Mouse (Mus musculus) regulatory T cell (primary cell): ENCODE results near the gene Cldn3.
"Not testable (repeated sequence)": the region's sequence is repeated elsewhere in the genome, so short reads cannot be mapped to it uniquely, and the experiment has no call there.

Source experiments
- in situ Hi-C: fragments of 300-600 bp; cut with MboI, MseI; formaldehyde crosslinking; loops from one replicate; pipeline ENCODE4 v1.15.1; 2025; ENCODE audit warnings: high pct_unique_total_duplicates

The Cldn3 gene

DNA sequence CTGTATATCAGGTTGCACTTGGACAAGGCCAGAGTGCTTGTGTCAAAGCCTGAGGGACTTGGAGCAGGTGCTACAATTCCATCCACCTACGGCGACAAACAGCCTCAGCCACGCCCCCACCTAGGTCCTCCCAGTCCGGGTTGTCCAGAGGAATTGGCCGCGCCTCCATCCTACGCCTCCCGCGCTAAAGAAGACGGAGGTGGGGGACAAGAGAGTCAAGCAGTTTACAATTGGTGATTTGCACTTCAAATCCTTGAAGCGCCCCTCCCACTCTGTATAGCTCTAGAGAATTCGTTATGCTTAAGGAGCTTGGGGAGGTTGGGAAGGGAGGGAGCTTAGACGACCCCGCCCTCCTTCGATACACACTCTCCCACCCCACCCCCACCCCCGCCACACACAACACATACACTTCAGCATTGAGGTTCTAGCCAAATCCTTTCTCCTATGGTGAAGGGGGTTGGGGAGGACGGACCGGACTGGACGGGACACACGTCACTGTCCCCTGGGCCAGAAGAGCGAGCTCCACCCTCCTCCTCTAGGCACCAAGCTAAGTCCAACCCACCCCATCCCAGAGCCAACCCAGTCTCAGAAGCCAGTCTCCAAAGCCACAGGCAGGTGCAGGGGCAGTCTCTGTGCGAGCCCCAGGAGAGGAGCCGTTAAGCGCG, at the start of gene Cldn3:
TSS of gene Cldn3 (plus strand) at position 582 of the 665 bp plus-strand sequence.
- in situ Hi-C loops: no loop called here

DNA sequence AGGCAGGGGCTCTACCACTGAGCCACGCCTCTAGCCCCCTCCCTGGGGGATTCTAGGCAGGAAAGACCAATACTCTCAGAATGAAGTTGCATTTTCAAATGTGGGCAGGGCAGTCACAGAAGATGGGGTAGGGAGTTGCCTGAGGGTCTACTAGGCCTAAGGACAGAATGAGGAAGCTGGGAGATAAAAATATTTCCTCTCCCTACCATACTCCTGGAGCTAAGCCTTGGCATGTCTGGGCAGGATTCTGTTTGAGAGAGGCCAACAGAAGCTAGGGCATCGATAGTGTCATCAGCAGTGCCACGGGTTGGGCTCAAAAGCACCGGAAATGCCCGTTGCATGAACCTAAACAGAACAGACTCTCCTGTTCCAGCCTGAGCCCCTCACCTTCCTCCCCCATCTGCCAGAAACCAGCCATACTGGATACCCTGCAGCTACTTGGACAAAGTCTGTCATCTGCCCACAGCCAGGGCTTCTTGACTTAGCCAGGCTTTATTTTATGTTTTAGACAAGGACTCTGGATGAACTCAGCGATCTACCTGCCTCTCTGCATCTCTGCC, 49.3 kb upstream of the Cldn3 start:
- in situ Hi-C loops: no loop called here

DNA sequence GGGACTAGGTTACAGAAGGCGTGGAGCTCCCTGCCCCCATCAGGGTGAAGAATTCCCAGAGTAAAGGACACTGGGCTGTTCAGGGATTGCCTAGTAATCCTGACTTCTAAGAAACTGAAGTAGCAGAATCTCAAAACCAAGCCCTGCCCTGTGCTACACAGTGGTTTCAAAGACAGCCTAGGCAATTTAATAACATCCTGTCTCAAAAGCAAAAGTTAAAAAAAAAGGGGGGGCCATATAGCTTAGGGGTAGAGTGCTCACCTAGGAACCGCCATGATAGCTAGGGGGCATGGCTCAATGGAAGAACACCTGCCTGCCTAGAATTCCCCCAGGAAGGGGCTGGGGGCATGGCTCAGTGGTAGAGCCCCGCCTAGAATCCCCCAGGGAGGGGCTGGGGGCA, 46.9 kb upstream of the Cldn3 start:
- in situ Hi-C loops: no loop called here

DNA sequence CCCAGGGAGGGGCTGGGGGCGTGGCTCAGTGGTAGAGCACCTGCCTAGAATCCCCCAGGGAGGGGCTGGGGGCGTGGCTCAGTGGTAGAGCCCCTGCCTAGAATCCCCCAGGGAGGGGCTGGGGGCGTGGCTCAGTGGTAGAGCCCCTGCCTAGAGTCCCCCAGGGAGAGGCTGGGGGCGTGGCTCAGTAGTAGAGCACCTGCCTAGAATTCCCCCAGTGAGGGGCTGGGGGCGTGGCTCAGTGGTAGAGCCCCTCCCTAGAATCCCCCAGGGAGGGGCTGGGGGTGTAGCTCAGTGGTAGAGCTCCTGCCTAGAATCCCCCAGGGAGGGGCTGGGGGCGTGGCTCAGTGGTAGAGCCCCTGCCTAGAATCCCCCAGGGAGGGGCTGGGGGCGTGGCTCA, 46.5 kb upstream of the Cldn3 start:
- in situ Hi-C loops: not testable (repeated sequence)

DNA sequence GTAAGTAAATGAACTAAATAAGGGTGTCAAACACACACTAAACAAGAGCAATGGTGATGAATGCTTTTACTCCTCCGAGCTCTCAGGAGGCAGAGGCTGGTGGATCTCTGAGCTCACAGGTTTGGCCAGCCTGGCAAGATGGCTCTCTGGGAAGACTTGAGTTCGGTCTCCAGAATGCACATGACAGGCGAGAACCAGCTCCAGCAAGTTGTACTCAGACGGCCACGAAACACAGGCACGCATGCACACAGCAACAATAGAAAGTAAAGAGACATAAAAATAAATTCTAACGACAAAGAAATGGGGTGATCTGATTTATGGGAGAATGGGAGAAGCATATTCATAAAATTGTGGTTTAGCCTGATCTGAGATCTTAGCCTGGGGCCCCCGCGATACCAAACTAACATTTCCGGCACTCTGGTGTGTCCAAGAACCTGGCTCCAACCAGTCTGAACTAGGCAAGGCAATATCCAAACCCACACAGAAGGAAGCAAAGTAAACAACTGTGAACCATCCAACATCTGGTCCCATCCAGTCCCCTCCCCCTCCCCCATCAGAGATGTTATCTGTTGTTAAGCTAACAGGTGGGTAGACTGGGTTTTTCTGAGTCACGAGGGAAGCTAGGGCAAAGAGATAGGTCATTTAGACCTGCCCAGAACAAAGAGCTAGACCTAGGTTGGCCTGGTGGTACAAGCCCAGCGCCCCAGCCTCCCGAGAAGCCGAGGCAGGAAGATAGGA, 44.4 kb upstream of the Cldn3 start:
- in situ Hi-C loops: no loop called here

DNA sequence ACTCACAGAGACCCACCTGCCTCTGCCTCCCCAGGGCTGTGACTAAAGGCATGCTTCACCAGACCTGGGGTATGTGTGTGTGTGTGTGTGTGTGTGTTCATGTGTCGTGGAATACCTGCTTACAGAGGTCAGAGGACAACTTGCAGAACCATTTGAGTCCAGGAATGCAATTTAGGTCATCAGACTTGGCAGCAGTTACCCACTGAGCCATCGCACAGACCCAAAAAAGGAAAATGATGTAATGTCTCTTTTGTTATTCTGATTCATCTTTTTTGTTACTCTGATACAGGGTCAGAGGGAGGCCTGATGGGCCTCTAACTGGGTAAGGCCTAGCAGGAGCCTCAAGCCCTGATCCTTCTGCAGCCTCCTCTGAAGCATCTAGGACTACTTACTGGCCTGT, 43.3 kb upstream of the Cldn3 start:
- in situ Hi-C loops: no loop called here

DNA sequence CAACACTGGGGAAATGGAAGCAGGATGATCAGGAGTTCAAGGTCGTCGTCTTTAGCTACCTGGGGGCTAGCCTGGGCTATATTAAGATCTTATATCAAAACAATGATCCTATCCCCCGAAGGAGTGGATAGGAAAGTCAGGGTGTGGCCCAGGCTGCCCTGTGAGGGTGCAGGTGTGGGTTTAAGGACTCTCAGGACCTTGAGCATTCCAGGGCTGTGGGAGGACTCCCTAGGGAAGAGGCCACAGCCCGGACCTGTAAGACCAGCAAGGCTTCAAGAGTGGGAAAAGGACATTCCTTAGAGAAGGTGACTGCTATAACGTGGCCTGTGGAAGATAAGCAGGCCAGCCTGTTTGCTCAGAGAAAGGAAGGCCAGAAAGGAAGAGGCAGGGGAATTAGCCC, 41.8 kb upstream of the Cldn3 start:
- in situ Hi-C loops: no loop called here

DNA sequence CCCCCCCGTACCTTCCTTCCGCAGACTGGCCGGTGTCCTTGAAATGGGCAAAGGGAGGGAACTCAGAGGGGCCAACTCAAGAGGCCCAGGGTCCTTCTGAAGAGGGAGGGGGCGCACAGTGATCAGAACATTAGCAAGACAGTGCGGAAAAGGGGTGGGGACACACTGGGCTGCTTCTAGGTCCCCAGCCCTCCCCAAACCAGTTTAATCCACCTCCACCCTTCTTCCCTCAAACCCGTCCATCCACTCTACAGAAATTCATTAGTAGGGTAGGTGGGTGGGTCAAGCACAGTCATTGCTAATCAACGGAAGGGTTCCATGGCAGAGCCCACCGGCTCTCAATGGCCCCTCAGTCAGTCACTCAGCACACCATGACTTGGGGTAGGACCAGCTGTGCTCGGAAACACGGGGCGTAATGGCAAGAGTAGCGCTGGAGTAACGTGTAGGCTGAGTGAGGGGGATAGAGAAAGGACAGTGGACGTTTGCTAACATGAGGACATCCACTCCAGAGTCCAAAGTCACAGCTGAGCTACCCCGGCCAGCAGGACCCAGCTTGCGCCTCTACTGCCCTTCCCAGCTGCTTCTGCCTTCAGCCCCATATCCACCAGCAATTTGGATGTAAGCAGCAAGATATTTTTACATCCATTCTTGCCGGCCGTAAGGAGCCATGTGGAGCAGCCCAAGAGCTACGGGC, 40.6 kb upstream of the Cldn3 start:
- in situ Hi-C loops: no loop called here

DNA sequence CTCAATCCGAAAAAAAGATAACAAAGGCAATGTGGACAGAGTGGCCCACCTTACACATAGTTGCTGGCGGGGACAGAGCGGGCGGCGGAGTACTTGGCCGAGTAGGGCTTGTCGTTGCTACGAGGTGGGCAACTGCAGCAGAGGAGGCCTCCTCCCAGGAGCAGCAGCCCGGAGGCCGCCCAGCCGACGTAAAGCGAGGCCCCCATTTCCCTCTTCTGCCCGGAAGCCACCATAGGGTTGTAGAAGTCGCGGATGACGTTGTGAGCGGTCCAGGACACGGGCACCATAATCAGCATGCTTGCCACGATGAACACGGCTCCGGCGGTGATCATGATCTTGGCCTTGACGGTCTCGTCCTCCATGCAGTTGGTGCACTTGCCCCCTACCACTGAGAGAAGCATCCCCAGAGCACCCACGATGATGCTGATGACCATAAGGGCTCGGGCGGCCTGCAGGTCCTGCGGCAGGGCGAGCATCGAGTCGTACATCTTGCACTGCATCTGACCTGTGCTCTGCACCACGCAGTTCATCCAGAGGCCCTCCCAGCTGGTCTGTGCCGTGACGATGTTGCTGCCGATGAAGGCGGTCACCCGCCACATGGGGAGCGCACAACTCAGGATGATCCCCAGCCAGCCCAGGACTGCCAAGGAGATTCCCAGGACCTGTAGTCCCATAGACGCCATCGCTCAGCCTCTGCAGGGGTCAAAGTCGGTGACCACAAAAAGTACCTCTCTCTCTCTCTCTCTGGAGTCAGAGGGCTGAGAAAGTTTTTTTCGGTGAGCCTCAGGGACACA, 39.8 kb upstream of the Cldn3 start:
- in situ Hi-C loops: no loop called here

DNA sequence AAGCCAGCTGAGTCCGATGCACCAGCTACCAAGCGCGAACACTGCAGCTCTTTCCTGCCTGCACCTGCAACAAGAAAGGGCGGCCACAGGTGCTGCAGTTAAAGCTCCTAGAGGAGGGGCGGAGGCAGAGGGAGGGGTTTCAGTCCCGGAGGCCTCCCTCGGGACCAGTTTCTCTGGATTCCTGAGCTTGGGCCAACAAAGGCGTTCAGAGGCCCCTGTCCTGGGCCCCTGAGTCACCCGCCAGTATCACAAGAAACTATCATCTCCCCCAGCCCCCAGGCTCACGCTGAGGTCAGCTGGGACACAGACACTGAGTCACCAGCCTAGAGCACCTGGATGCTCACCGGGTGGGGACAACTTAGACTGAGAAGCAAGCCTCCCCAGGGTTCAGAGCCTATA, 39.2 kb upstream of the Cldn3 start, which contains the start of gene Cldn4:
TSS of gene Cldn4 (minus strand) at position 78 of the 399 bp plus-strand sequence.
- in situ Hi-C loops: no loop called here

DNA sequence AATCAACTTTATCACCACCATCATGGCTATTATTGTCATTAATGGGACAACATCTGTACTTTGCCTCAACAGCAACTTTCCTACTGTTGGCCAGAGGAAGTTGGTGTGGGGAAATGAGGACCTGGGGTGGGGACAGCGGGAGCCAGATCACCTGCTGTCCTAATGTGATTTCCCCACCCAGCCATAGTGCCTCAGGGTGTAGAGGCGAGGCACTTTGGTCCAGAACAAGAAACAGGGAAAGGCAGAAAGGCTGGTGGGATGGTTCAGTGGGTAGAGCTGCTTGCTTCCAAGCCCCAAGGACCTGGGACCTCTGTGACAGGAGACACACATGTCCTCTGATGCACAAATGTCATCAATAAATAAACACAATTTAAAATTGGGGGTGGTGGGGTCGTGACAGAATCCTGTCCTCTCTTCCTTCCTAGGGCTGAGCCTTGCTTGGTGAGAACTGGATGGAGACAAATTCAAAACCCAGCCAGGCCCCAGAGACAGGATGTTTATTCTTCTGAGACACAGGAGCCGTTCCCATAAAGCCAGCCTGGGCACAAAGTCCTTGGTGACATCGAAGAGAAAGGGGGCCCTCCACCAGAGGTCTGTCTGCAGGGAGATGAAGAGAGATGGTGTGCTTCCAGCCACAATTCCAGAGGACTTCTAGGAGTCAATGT, 38.5 kb upstream of the Cldn3 start:
- in situ Hi-C loops: no loop called here

DNA sequence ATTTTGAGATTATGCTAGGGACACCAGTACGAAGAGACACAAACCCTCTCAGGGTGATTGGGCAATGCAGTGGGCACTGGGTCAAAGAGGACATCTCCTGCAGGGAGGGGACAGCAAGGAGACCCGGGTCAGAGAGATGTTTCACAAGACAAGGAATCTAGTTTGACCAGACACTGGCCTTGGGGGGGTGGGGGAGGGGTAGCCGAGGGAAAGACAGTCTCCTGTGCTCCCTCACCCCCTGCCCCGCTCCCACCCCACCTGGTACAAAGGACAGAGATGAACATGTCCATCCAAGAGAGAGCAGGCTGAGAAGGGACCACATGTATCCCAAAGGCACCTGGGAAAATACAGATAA, 38.0 kb upstream of the Cldn3 start:
- in situ Hi-C loops: no loop called here

DNA sequence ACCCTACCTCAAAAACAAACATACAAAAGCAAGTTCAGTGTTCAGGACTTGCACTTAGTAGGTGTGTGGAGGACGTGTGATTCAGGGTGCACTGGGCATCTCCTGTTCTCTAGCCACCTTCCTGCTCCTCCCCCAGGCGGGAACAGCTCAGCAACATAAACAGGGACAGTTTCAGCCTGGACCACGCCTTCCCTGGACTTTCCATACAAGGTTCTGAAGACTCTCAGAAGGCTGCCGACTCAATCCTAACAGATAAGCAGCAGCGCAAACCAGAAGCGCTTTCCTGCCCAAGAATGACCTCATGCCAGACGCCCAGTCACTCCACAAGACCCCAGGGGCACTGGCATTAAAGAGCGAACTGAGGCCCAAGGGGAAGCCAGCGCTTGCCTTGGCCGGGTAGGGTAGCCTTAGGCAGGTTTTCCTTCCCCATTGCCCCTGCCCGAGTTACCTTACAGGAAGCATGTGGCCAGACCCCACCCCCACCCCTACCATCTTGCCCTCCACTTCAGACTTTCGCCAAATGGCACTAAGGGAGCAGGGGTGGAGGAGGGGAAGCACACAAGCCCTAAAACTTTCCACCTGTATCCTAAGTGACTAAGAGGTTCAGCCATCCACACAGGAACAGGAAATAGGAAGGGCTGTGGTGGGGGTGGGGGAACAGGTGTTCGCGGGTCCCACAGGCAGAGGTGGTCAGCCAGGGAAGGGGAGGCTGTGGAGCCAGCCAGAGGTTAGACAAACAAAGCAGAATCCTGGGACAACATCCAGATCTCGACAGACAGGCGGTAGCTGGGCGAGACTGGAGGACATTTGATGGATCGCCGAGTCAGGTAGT, 34.7 kb upstream of the Cldn3 start:
- in situ Hi-C loops: no loop called here

DNA sequence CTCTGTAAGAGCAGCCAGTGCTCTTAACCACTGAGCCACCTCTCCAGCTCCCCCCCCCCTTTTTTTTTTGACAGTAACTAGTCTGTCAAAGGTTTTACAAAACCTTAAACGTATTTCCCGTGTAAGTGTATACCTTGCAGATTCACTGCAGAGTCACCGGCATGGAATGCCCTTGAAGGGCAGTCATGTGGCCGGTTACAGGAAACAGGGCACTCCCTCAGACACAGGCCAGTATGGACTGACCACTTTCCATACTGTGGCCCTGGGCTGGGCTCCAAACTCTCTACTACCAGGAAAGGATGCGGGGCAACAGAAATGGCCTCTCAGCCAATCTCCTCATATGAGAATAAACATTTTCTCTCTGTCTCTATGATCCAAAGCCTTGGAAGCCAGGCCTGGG, 30.5 kb upstream of the Cldn3 start:
- in situ Hi-C loops: no loop called here

DNA sequence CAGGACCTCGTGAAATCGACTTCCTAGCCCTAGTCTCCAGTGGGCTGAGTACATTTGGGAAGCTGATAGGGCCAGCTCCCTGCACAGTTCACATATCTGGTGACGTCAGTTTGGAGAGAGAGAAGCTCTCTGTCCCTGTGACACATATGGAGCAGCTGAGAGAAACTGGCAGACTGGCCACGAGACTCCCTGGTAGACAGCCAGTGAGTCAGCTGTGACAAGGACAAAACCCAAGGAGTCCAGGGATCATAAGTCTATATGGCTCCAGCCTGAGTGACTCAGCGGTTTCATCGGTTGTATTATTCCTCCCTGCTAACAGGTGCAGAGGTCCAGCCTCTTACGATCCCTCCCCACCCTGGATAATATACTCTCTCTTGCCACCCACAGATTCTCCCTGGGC, 26.9 kb upstream of the Cldn3 start:
- in situ Hi-C loops: no loop called here

DNA sequence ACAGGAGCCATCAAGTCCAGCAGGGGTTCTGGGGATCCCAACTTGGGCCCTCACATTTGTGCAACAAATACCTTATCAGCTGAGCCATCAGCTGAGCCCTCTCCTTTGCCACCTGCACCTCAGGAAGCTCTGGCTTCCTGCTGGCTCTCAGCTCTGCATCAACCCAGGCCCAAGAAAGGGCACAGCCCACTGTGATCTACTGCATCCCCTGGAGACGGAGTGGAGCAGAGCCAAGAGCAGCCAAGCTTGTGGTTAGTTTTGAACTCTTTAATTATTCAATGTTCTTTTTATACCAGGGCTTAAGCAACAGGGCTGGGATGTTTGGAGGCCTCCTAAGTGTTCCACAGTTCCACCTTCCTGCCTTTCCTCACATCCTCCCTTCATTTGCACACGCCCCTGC, 25.6 kb upstream of the Cldn3 start:
- in situ Hi-C loops: loop anchor here (10.0 kb wide), 1 partner anchor 46 kb away; the partner anchor contains the start of gene Cldn13

DNA sequence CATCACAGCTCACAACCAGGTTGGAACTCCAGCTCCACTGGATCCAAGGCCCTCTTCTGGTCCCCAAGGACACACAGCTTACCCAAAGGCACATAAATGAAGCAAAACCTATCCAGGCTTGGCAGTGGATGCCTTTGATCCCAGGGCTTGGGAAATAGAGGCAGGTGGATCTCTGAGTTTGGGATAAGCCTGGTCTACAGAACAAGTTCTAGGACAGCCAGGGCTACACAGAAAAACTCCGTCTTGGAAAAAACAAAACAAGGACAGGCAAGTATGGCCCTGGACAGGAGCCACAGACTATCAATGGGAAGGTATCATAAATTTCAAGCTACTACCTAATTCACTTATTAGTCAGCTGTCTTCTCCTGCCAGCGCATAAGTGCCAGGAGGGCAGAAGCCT, 24.5 kb upstream of the Cldn3 start:
- in situ Hi-C loops: loop anchor here (10.0 kb wide), 1 partner anchor 47 kb away; the partner anchor contains the start of gene Cldn13

DNA sequence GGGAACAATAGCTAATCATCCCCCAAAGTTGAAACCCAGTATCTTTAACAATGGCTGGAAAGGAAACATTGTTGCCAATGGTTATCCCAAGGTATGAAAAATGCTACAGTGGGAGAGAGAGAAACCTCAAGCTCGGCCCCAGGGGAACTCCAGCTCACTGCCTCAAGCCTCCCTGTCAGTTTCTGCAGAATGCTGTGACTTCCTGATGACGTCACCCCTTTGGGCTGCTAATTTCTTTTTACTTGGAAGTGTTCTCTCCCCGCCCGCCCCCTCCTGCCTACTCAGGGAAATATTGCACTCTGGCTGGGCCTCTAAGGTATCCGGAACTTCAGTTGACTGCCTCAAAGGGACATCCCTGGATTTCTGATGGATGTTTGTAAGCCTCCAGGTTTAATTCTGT, 22.5 kb upstream of the Cldn3 start:
- in situ Hi-C loops: loop anchor here (10.0 kb wide), 1 partner anchor 49 kb away; the partner anchor contains the start of gene Cldn13

DNA sequence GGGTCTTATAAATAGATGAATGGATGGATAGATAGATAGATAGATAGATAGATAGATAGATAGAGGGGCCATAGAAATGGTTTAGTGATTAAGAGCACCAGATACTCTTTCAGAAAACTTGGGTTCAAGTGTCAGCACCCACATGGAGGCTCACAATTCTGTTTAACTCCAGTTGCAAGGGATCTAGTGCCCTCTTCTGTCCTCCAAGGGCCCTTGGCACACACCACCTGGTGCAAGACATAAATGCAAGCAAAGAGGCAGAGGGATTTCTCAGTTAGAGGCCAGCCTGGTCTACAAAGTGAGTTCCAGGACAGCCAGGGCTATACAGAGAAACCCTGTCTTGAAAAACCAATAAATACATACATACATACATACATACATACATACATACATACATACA, 21.4 kb upstream of the Cldn3 start:
- in situ Hi-C loops: loop anchor here (5.0 to 10.0 kb wide), 2 partner anchors 32 to 50 kb away; partner anchors contain the start of genes Cldn13 and Mettl27

DNA sequence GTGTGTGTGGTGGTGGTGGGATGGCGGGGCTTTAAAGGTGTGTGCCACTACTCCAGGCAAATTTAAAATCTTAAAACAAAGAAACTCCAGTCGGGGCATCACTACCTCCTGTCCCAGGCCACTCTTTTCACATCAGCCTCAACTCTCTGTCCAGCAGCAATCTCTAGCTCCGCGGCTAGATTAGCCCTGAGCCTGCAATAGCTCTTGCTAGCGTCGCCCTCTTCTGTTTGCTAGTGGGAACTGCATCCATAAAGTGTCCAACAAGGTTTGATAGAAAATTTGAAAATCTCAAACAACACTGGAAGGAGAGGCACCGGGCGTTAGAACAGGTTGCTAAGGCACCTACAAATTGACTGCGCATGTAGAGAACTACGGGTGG, 20.6 kb upstream of the Cldn3 start:
- in situ Hi-C loops: loop anchor here (5.0 to 10.0 kb wide), 2 partner anchors 33 to 51 kb away; partner anchors contain the start of genes Cldn13 and Mettl27
